ENCODE assay signal across 8 mouse cellular contexts in the genomic region with DNA sequence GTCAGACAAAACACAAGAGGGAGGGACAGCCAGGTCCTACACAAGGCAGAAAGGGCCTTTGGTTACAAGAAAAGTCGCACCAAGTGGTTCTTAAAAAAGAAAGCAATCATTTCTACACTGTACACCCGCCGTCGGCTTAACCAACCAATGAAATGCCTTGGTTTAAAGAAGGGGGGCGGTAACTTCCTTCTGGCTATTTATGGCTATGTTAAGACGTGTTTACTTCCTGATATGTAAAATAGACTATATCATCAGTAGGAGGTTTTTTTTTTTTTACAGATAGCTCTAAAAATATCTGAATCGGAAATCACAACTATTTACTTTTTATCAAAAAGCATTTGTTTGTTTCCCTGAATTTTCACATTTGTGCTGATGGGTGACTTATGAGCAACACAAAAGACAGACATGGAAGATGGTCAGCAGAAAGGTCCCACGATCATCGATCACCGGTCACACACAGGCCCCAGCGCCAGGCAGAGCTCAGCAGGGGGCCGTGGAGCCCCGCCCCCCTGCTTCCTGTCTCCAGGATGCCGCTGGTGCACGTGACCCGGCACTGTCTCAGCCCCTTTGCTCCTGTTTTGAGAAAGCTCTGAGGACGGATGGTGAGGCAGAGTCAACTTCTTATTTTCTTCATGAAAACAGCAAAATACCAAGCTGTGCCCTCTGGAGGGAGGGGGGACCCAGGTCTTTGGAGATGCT. TPM values are rescaled to one million over a fixed set of nuclear protein-coding genes. Genes with fewer than 3 reads are reported as not detected.
DNase-seq lines count a peak whose midpoint lies in the region; ATAC-seq and TF ChIP-seq lines count a peak whose summit lies in the region.

No protein-coding gene starts in this region.

- H3K4me1 ChIP-seq in heart, embryonic 10.5 days, result peaks cover 4% of the 10 kb centered on the region; the same call in 1 of the 2 replicates
- H3K4me1 ChIP-seq in lung, embryonic 14.5 days (ENCODE audit: insufficient read depth), result no peaks in the 10 kb centered on the region
- no peaks in the 10 kb centered on the region for H3K4me1 ChIP-seq in forebrain, postnatal 0 days (ENCODE audit: insufficient read depth)

- H3K4me3 ChIP-seq in heart, embryonic 10.5 days, result no peak overlapping the region
- H3K4me3 ChIP-seq in lung, embryonic 14.5 days (ENCODE audit: low read depth, low read length), result no peak overlapping the region
- no peak overlapping the region for H3K4me3 ChIP-seq in forebrain, postnatal 0 days (ENCODE audit: low read depth, low read length)

- no peaks in the 10 kb centered on the region for H3K9me3 ChIP-seq in heart, embryonic 10.5 days
- no peaks in the 10 kb centered on the region for H3K9me3 ChIP-seq in lung, embryonic 14.5 days (ENCODE audit: low read depth, low read length)
- H3K9me3 ChIP-seq in forebrain, postnatal 0 days (ENCODE audit: low read length), result no peaks in the 10 kb centered on the region

- DNase-seq in heart, adult 9 months (ENCODE audit: low spot score in 2 of 2), result peak; percentile 44 to 48
- DNase-seq in heart, embryonic 10.5 days (ENCODE audit: low spot score), result no peak
- DNase-seq in lung, embryonic 14.5 days, result peak; percentile 47
- peak; percentile 57 for DNase-seq in testis, postnatal 14 days (ENCODE audit: low spot score)
- no peak for DNase-seq in embryo, embryonic 10.5 days (ENCODE audit: low spot score)
- no peak for DNase-seq in forebrain, postnatal 0 days
- DNase-seq in layer of hippocampus, adult 11-12 months (ENCODE audit: low spot score), result no peak

- no peak overlapping the region for H3K9ac ChIP-seq in lung, embryonic 14.5 days
- no peak overlapping the region for H3K9ac ChIP-seq in forebrain, postnatal 0 days

- H3K4me2 ChIP-seq in lung, embryonic 14.5 days, result no peak overlapping the region
- H3K4me2 ChIP-seq in forebrain, postnatal 0 days (ENCODE audit: low read depth), result no peak overlapping the region

- WGBS in heart, embryonic 10.5 days, result 63% methylated on average over 17 of the region's 17 CpGs
- WGBS in lung, embryonic 14.5 days, result 62% methylated on average over 17 of the region's 17 CpGs
- WGBS in forebrain, postnatal 0 days, result 83% methylated on average over 17 of the region's 17 CpGs

- no peaks in the 10 kb centered on the region for H3K36me3 ChIP-seq in heart, embryonic 10.5 days
- no peaks in the 10 kb centered on the region for H3K36me3 ChIP-seq in lung, embryonic 14.5 days (ENCODE audit: insufficient read depth)
- H3K36me3 ChIP-seq in forebrain, postnatal 0 days (ENCODE audit: insufficient read depth), result peaks cover 18% of the 10 kb centered on the region

- peaks cover 21% of the 10 kb centered on the region; the same call in 1 of the 2 replicates for H3K27me3 ChIP-seq in heart, embryonic 10.5 days (ENCODE audit: insufficient read depth, poor library complexity, severe bottlenecking)
- H3K27me3 ChIP-seq in lung, embryonic 14.5 days (ENCODE audit: insufficient read depth, low read length), result no peaks in the 10 kb centered on the region
- no peaks in the 10 kb centered on the region for H3K27me3 ChIP-seq in forebrain, postnatal 0 days (ENCODE audit: insufficient read depth, low read length)

- no peak overlapping the region for H3K27ac ChIP-seq in heart, embryonic 10.5 days
- H3K27ac ChIP-seq in lung, embryonic 14.5 days (ENCODE audit: low read depth), result no peak overlapping the region
- H3K27ac ChIP-seq in forebrain, postnatal 0 days (ENCODE audit: low read depth, low read length), result no peak overlapping the region

- no peak for TF ChIP-seq CTCF in lung, embryonic 14.5 days (IDR thresholded peaks at IDR 0.05; ENCODE audit: low read depth)
- no peak for TF ChIP-seq CTCF in forebrain, postnatal 0 days (IDR thresholded peaks at IDR 0.05; ENCODE audit: low read depth)

- peak; percentile 71 for ATAC-seq in erythroid progenitor cell, adult 5-6 weeks (replicated peaks; ENCODE audit: low FRiP score, poor library complexity, severe bottlenecking)
- ATAC-seq in lung, embryonic 14.5 days (ENCODE audit: insufficient read depth), result no peak
- no peak for ATAC-seq in forebrain, postnatal 0 days

RNA-seq across cellular contexts. Expression of gene Znfx1, which starts 39.1 kb away (rescaled TPM):
- polyA plus RNA-seq in heart, embryonic 10.5 days (2016; fragmentation: Nextera tagmentation; extraction: Ambion mirVana), result 6.5 and 7.3 TPM in 2 replicates
- total RNA-seq in erythroid progenitor cell, adult 5-6 weeks (2015; ENCODE audit: low replicate concordance), result 44.0 and 51.2 TPM in 2 replicates
- 51.1 and 70.8 TPM in 2 replicates for total RNA-seq in erythroid progenitor cell, adult 5-6 weeks (2017; ENCODE audit: low replicate concordance)
- 7.0 and 8.9 TPM in 2 replicates for polyA plus RNA-seq in lung, embryonic 14.5 days (2014; fragmentation: Nextera tagmentation; extraction: Ambion mirVana)
- total RNA-seq in forebrain, postnatal 0 days (2014; rRNA removed), result 20.5 and 25.4 TPM in 2 replicates
- polyA plus RNA-seq in forebrain, postnatal 0 days (2015; fragmentation: Nextera tagmentation; extraction: Ambion mirVana), result 2.2 and 4.4 TPM in 2 replicates

Comparison
In these comparisons a context has a peak if more than half of its experiments do, and no peak if none do; other contexts are left out.
1. DNase-seq: peak in heart, adult 9 months (2 of 2), lung, embryonic 14.5 days (single experiment) and testis, postnatal 14 days (single experiment); none in heart, embryonic 10.5 days (single experiment), embryo, embryonic 10.5 days (single experiment), forebrain, postnatal 0 days (single experiment) and layer of hippocampus, adult 11-12 months (single experiment).